Mouse (Mus musculus) skeletal muscle tissue, adult 2 months (tissue): ENCODE results near the gene Mad1l1.

ENCODE experiments used
- DNase-seq: peaks from one replicate; pipeline ENCODE4 v3.0.0-alpha.2; 2012; ENCODE audit warnings: low read depth, low spot score

Mad1l1 gene

DNA sequence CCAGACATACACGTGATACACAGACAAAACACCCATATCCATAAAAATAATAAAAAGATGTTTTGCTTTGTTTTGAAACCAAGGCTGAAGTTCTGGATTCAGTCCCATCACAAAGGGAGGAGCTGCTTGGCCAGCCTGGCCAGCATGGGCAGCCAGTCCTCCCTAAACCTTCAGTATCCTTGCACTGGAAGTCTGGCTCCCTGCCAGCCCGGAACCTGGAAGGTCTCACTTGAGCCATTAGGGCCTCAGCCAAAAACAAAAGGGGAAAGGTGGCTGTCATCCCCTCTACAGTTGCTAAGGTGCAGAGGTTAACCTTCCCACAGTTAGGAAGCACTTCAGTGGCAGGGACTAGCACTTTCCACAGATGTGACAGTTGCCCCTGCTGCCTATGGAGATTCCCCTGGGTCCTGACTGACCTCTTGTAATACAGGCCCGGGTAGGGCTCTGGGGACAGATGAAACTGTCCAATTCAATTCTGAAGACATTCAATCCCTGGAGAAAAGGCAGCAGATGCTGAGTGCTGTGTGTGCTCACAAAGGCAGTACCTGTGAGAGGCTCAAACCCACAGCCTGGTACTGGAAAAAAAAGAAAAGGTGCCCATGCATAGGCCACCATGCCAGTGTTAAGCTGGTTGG lies 100.2 kb downstream of the Mad1l1 start:
- DNase-seq = peak; percentile 26

DNA sequence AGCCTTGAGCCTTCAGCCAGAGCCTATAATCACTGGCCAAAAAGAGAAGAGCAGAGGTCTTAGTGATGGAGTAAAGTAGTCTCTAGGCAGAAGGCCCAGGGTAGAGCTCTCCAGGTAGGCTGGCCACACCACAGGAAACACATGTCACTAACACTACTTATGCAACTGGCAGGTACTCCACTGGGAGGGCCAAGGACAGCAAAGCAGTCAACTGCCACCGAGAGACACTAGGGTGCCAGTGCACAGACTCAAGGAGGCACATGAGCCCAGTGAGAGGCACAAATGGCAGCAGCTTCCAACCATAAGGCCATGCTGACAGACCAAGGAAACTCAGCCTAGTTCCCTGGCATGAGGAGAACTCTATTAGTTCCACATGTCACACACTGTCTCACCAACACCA lies 102.1 kb downstream of the Mad1l1 start:
- no peak for DNase-seq

DNA sequence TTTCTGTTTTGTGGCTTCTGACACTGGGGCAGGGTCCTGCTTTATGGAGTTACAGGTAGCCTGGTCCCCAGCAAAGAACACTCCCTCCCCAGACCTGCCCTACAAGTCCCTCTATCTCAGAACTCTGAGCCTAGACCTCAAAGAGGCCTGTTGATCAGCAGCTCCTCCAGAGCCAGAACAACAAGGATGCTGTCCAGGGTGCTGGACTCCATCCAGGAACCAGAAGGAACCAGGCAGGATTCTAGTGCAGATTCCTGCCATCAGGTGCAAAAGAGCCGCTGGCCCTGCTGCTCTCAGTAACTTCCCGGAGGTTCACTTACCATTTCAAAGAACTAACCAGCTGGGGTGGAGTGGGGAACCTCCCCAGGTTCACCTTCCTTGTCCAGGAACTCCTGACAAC lies 103.5 kb downstream of the Mad1l1 start:
- no peak for DNase-seq

DNA sequence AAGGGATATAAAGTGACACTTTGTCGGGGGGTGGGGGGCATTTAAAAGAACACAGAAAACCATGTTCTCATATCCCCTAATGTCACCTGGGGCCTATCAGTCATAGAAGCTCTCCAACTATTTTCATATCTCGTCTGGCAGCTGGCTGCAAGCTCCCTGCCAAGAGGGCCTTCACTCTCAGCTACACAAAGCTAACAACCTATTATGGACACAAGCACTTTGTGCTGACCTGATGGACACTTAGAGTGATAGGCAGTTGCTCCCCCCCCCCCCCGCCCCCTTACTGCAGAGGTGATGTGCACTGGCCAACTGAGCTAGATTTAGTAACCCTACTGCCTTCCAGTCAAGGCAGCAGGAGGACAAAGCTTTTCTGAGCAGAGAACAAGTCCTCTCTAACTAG lies 104.3 kb downstream of the Mad1l1 start:
- DNase-seq = no peak

DNA sequence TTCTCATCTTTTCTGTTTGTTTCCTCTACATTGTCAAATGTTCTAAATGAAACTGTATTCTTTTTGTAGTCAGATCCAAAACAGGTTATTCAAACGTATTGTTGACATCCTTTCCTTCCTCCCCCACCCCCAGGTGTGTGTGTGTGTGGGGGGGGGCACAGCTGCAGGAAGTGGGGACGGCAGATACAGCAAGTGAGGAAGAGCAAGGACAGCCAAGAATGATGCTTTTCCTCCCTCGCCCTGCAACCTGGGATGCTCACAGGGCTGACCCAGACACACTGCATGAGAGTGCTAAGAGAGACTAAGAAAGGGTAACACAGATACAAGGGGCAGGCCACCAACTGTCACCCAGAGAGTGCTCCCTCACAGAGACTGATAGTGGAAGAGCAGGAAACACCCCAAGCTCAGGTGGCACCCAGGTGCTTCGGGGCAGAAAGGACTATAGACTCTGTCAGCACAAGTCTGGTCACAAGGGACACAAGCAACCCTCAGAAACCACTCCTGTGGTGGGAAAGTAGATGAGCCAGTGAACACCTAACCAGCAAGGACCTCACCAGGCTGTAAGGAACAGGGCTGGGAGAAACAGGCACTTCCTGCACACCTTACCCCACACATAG lies 105.8 kb downstream of the Mad1l1 start:
- DNase-seq = no peak

DNA sequence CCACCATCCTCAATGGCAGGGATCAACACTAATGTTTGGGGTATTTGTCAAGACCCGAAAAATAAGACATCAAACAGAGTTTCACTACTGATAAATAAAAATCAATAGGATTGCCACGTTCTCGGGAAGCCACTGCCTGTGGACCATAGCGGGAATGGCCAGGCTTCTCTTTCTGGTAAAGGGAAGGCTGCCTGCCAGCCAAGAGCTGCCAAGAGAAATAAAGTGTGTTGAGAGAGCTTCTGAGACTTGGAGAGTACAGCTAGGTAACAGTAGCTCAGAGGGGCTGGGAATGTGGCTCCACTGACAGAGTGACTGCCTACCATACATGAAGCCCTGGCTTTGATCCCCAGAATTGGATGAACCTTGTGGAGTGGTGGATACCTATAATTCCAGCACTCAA lies 108.4 kb downstream of the Mad1l1 start:
- no peak for DNase-seq

DNA sequence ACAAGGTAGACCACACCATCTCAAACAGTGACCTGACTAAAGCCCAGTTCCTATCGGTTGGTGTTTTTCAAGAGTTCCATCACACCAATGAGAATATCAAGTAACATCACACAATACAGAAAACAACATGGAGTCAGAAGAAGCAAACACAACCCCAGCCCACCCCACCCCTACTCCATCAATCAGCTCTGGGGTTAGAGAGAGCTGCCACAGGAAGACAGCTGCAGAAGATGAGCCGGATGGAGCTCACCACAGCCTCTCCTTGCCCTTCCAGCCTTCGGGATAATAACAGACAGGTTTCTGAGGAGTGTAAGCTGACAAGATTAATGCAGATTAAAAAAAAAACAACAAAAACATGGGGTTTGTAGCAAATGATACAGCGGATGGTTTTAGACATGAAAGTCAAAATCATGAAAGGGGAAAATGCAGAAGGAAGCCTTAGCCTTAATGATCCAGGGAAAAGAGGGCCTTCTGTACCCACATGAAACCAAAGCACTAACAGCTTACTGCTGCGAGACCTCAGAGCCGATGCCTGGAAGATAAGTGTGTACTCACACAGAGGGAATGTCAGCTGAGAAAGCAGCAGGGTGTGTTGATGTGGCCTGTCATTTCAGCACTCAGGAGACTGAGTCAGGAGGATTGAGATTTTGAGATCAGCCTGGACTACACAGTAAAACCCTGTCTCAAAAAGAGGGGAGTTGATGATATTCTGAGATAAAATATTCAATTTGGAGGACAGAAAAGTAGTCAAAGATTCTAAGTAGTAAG lies 110.8 kb downstream of the Mad1l1 start:
- no peak for DNase-seq

DNA sequence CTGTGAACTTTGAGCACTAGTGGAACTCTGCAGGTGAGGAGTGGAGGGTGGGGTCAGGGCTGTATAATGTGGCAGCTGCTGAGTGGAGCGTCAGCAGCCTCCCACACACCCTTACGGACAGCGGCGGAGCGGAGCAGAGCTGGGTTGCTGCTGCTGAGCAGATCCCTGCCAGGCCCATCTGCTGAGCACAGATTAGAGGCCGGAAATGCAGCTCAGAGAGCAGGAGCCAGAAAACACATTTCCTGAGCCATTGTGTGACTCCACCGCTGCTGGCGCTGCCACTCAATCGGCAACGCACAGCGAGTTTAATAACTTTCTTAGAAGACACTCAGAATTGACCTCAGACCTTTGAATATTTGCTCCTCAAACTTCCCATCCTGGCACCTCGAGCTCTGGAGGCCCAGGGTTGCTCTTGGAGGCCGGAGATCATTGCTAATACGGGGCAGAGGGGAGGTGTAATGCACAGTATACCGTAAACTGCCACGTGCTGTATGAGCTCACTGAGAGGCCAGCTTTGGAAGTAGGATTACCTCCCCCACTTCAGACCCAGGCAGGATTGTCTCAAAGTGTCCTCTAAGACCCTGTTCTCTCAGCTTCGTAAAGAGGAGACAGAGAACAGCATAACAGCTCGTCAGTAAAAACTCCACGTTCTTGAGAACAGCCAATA lies 112.5 kb downstream of the Mad1l1 start:
- DNase-seq = peak; percentile 42

DNA sequence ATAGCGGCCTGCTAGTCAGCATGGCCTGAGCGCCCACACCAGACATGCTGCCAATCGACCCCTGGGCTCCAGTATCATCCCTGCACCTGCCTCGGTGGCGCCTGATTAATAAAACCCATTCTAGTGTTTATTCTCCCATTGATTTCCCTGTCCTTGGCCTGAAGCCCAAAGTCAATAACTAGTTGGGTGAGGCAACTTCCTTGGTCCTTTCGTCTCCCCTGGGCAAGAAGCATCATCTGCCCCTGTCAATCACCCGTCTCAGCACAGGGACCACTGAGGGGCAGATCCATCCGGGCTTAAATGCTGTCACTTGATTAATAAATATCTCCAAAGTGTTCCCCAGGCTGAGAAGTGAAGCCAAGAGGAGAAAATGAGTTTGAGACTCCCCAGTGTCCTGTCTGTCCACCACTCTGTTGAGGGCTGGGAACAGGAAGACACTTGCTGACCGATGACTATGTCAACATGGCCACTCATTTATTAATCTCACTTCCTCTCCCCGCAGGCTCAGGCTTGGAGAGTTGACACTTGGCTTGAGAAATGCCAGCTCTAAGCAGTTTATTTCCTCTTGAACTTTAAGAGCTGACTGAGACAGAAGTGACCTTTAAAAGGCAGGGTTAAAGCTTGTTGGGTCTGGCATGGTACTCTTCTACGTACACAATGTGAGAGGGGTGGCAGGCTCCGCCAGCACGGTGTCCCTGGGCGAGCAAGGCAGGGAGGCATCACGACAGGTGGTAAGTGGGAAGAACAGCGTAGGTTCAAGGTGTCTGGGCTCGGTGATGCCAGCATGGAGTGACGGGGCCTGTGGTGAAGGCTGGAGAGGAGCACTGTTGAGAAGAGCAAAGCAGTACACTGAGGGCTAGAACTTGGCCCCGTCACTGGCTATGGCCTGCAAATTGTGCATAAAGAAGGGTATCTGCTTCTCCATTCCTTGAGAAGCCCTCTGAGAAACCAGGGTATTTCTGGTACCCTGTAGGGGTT lies 114.3 kb downstream of the Mad1l1 start:
- peak; percentile 50 for DNase-seq

DNA sequence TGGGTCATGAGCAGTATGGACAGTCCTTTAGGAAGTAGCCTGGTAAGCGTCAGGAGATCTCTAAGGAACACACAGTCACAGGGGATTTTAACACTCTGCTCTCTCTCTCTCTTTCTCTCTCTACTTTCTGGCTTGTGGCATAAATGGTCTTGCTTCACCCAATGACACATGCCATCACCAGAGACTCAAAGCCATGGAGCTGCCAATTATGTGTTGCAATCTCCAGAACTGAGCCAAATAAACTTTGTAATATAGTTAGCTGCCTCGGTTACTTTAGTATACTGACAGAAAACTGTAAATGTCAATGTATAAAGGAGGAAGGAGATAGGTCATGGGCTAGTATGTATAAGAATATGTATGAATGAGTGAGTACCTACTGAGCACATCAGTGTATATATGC lies 115.4 kb downstream of the Mad1l1 start:
- DNase-seq = peak; percentile 42

DNA sequence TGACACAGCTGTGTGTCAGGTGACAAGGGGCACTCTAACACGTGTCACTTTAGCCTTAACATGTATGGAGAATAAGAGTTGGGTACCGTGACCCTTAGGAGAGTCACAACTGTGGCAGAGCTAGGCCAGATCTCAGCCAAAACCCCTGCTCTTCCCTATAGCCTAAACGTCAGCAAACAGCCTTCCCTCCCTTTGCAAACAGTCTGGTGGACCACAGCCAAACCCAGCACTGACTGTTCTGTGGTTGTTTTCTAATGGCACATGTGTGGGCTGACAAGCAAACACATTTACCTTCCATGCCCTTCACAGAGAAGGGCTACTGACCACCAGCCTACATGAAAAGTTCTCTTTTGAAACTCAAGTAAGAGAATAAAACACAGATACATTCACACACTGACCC lies 116.9 kb downstream of the Mad1l1 start:
- no peak for DNase-seq

DNA sequence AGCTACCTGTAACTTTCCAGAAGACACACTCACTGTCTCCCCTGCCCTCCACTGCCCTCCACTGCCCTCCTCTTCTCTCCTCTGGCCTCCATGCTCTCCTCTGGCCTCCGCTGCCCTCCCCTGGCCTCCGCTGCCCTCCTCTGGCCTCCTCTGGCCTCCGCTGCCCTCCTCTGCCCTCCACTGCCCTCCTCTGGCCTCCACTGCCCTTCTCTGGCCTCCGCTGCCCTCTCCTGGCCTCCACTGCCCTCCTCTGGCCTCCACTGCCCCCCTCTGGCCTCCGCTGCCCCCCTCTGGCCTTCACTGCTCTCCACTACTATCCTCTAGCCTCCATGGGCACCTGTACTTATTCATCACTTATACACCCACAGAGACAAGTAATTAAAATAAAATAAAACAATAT lies 117.3 kb downstream of the Mad1l1 start:
- DNase-seq = no peak

DNA sequence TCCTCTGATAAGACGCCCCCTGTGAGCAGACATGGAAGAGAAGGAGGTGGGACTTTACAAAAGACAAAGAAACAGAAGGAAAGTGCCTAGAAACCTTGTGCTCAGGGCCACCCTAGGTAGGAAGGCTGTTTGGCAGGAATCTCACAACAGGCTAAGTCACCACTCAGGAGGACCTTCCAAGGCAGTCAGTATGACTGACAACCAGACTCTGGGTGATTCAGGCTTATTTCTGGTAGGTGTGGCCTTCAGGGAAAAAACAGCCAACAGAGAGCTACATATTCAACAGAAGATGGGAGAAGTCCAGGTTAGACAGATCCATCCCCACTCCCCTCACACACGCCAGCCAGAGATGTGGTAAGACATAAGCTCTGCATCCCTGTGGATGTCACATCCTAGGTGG lies 118.9 kb downstream of the Mad1l1 start:
- no peak for DNase-seq

DNA sequence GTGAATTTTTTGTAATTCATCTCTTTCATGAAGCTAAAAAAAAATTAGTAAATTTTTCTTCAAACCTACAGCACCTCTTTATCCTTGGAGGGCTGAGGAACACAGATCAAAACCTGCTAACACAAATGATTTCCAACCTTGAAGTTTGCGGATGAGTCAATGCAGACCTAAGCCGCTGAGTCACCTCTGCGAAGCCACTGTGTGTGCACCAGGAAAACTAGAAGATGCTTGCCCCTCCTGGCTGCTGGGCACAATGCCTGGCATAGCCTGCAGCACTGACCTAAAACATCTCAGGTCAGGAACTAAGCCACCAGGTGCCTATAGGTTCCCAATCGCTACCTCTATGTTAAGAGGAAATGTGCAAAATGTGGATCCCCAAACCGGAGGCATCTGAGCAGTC lies 119.8 kb downstream of the Mad1l1 start:
- no peak for DNase-seq

DNA sequence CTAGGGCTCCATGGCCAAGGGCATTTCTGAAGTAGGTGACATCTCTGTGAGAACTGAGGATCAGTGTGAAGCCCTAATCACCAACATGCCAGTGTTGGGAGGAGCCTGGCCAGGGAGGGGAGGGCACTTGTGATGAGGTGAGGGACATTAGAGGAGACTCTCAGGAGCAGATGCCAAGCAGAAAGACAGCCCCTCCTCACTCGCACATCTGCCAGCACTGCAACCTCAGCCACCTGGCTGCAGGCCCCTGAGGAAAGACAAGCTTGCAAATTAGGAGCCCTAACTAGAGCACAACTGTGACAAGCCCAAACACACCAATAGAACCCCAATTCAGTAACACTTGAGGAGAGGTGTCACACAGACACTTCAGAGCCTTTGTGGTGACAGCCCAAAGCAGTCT lies 120.2 kb downstream of the Mad1l1 start:
- no peak for DNase-seq

DNA sequence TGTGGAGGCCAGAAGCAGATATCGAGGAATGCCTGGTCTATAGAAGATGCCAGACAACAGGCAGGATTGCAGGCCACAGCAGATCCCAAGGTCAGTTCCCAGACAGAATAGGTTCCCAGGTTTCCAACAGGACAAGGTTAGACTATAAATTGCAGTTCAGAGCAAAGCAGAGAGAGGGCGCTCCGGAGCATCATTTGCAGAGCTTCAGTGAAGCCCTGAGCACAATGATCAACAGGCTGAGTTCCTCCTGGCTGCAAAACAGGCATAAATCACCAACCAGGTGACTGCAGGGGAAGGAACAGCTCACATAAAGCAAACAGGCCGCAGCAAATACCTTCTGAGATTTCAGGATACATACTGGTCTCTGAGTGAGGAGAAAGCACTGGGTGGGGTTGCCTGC lies 123.6 kb downstream of the Mad1l1 start:
- DNase-seq = peak; percentile 38

DNA sequence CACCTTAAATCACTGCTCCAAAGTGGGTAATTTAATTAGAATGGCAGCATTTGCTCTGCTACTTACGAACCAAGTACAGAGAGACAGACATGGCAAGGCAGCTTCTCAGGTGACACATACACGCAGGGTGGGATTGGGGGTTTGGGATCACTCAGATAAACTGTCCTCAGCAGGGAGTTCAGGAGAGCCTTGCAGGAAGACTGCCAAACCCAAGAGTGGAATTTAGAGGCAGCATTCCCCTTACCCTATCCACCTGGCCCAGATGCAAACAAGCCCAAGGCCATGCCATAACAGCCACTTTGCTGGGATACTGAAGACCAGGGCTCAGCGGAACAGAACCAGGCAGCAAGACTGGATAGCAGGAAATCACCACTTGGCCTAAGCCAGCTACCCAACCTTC lies 124.9 kb downstream of the Mad1l1 start:
- DNase-seq = no peak

DNA sequence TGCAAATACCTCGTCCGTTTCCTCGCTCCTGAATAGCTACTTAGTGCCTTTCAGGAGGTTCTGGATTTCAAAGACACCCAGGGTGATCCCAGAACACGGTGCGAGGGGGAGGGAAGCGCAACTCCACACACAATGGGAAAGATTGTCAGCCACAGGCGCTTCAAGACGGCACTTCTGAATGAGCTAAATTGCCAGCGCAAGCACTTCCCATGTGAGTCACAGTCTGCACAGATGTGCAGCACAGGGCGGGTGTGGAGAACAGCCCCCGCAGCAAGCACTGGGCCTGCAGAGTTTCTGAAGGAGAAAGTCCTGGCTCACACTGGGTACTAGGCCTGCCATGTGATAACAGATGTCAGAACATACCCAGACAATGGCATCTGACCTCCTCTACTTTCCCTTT lies 127.2 kb downstream of the Mad1l1 start:
- peak; percentile 38 for DNase-seq

DNA sequence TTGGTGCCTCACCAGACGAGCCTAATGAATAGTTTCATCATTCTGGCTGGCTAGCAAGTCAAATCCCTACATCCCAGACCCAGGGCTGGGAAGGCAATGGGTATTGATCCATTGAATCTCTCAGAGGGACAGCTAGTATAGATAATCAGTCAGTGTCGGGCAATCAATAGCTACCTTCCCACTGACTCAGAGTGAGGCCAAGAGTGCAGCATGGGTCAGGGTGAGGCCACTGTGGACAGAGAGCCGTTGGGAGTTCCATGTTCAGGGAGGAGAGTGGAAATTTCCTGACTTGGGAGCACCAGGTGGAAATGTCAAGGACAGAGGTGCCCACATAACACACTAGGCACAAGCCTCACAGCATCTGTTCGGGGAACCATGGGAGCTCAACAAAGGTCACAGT lies 129.8 kb downstream of the Mad1l1 start:
- no peak for DNase-seq

DNA sequence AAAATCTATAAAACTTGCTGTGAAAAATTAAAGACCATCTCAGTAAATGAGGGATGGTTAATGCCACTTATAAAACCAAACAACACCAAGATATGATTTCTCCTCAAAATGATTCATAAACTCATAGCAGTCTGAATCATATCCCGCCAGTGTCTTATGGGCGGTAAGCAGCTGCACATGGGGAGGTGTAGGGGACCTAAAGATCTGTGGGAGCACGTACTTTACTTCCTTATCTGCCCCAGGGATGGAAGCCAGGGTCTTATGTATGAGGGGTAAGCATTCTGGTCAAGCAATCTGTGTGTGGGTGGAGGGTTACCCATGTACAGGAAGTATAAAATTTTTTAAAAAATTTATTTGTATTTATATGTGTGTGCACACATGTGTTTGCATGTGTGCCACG lies 135.0 kb downstream of the Mad1l1 start:
- DNase-seq = no peak

DNA sequence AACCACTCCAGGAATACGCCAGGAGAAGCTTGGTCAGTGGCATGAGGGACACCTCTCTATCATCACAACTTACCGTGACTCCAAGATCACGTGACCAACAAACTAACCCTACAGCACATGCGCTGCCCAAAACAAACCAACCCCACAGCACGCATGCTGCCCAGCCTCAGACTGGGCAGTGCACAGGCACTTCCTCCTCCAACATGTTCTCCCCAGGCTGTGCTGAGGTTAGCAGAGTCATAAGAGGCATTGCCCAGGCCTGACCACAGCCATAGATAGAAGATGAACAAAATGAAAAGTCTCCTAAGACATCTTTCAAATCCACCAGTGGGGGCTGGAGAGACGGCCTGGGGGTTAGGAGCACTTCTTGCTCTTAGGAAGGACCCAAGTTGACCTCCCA lies 135.6 kb downstream of the Mad1l1 start:
- DNase-seq = no peak
